Mouse (Mus musculus) embryonic fibroblast, embryonic 13.5 days (primary cell): ENCODE measurements at regions not wholly inside any gene's neighbourhood (a gene's known extent, or its start where the extent isn't known, plus 50 kb on each side); places are given as distances from the start of the nearest gene placed in this dataset.

ENCODE experiments used
- CTCF ChIP-seq: IDR thresholded peaks from 2 replicates; pipeline ENCODE4 v1.5.1; 2011; ENCODE audit warnings: mild to moderate bottlenecking, control low read depth, low read length, moderate library complexity, borderline replicate concordance; ENCODE audit not compliant: insufficient read depth
- POLR2A ChIP-seq: IDR thresholded peaks from 2 replicates; pipeline ENCODE4 v1.6.1; 2011; ENCODE audit warnings: low read depth, mild to moderate bottlenecking, control low read depth, low read length, moderate library complexity

DNA sequence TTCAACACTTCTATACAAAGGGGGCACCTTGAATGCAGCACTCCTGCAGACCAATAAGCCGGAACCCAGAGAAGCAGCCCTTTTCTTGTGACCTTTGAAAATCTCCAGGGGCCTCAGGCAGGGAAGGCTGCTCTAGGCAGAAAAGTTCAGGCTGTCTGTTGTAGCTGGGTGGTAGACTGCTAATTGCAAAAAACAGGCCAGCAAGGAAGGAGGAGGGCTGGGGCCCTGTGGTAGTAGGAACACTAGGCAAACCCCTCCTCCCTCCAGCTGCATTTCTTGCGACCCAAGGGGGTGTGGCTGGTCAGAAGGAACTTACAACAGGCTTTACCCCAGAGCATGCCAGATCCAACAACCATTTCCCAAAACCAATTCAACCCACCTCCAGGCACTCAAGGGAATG, 482.8 kb downstream of the Bnc2 start:
- TF ChIP-seq CTCF (no peak), POLR2A (no peak)
